Mouse (Mus musculus) forelimb bud, embryonic 11.5 days (tissue): ENCODE results near the gene Thsd4.
A peak's percentile ranks its signal among the peaks of the same experiment; 100 is the strongest.

Source experiments
- DNase-seq: peaks from one replicate; pipeline ENCODE4 v3.0.0-alpha.2; 2012; ENCODE audit warnings: low read depth, low spot score

Thsd4 gene

GRCm38 (mm10) chr9:60150511-60150910, 371.3 kb downstream of the Thsd4 start:
- no peak for DNase-seq

GRCm38 (mm10) chr9:60148988-60149387, 372.9 kb downstream of the Thsd4 start:
- DNase-seq, result no peak

GRCm38 (mm10) chr9:60147401-60147800, 374.4 kb downstream of the Thsd4 start:
- DNase-seq, result no peak

GRCm38 (mm10) chr9:60143816-60144215, 378.0 kb downstream of the Thsd4 start:
- no peak for DNase-seq

GRCm38 (mm10) chr9:60141081-60141514, 380.7 kb downstream of the Thsd4 start:
- peak; percentile 73 for DNase-seq

GRCm38 (mm10) chr9:60140411-60140810, 381.4 kb downstream of the Thsd4 start:
- no peak for DNase-seq

GRCm38 (mm10) chr9:60139446-60139845, 382.4 kb downstream of the Thsd4 start:
- peak; percentile 69 for DNase-seq

GRCm38 (mm10) chr9:60129235-60129991, 392.4 kb downstream of the Thsd4 start:
- DNase-seq, result no peak

- DNase-seq, result no peak
Observed at GRCm38 (mm10) chr9:60126961-60127360, 394.9 kb downstream of the Thsd4 start.

GRCm38 (mm10) chr9:60124102-60124501, 397.7 kb downstream of the Thsd4 start:
- DNase-seq, result no peak

GRCm38 (mm10) chr9:60123066-60123465, 398.8 kb downstream of the Thsd4 start:
- DNase-seq, result no peak

GRCm38 (mm10) chr9:60119846-60120245, 402.0 kb downstream of the Thsd4 start:
- no peak for DNase-seq

GRCm38 (mm10) chr9:60117831-60118230, 404.0 kb downstream of the Thsd4 start:
- no peak for DNase-seq

GRCm38 (mm10) chr9:60115711-60116247, 406.1 kb downstream of the Thsd4 start:
- peak; percentile 44 for DNase-seq

- no peak for DNase-seq
Observed at GRCm38 (mm10) chr9:60115306-60115705, 406.5 kb downstream of the Thsd4 start.

GRCm38 (mm10) chr9:60110200-60110599, 411.6 kb downstream of the Thsd4 start:
- DNase-seq, result no peak

GRCm38 (mm10) chr9:60106683-60107082, 415.2 kb downstream of the Thsd4 start:
- DNase-seq, result no peak

- DNase-seq, result no peak
Observed at GRCm38 (mm10) chr9:60106106-60106505, 415.7 kb downstream of the Thsd4 start.

- no peak for DNase-seq
Observed at GRCm38 (mm10) chr9:60094211-60094610, 427.6 kb downstream of the Thsd4 start.

GRCm38 (mm10) chr9:60092428-60092827, 429.4 kb downstream of the Thsd4 start:
- peak; percentile 54 for DNase-seq

GRCm38 (mm10) chr9:60089441-60089840, 432.4 kb downstream of the Thsd4 start:
- no peak for DNase-seq

GRCm38 (mm10) chr9:60088101-60088500, 433.7 kb downstream of the Thsd4 start:
- no peak for DNase-seq

GRCm38 (mm10) chr9:60082107-60082581, 439.7 kb downstream of the Thsd4 start:
- peak; percentile 52 for DNase-seq
